Mouse (Mus musculus) thymus, postnatal 4 days (tissue): ENCODE data around the gene Gm8257.
"Not testable (repeated sequence)": the region's sequence is repeated elsewhere in the genome, so short reads cannot be mapped to it uniquely, and the experiment has no call there.

Source experiments
- DNase-seq: peaks from one replicate; pipeline ENCODE4 v3.0.0; 2021

The Gm8257 gene

DNA sequence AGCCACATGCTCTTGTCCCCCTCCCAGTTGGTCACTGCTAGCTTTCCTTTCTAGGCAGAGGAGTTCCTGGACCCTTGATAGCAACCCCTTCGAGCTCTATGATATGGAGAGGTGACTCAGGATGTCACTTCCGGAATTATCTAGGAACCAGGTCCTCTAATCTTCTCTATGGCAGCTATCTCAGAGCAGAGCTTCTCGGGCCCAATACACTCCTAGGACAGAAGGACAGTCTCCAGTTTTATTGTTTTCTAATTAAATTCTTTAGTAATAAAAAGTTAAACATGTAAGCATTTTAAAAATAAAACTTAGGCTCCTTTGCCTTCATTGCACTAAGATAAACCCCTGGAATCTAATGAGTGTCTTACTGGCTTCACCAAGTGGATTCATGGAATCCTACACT, at the start of gene Gm8257:
TSS of gene Gm8257 (minus strand) at position 101 of the 400 bp plus-strand sequence.
- not testable (repeated sequence) for DNase-seq

DNA sequence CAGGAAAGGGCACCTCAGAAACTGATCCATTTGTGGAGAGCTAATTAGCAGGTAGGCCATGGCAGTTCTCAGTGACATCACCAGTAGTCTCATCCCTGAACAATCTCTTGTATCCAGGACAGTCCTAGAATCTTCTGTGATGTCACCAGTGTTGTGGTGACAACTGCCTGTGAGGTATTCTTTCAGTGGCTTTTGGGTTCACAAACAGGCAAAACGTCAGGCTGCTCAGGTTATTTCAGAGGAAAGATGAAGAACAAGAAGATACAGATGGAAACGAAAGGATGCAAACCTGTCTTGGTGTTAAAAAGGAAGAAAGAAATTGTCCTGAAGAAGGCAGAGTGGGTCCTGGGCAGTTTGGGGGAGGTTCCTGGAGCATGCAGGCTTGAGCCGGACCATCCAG, 44.0 kb upstream of the Gm8257 start, which contains the start of gene Gm8267:
TSS of gene Gm8267 (minus strand) at position 101 of the 400 bp plus-strand sequence.
- no peak for DNase-seq

DNA sequence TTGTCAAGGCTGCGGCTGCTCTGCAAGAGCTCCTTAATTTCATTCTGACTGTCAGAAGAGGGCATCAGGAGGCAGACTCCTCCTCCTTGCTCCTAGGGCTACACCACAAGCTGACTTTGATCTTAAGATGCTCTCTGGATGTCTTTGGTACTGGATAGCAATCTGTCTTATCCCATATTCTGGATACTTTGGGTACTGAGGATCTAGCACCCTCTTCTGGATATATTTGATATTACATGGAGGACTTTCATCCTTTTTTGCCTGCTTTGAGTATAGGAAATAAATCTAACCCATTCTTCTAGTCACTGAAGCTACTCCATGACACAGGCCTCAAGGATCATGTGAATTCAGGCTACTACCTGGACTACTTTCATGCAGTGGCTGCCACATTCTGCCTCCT, 36.5 kb upstream of the Gm8257 start:
- not testable (repeated sequence) for DNase-seq

DNA sequence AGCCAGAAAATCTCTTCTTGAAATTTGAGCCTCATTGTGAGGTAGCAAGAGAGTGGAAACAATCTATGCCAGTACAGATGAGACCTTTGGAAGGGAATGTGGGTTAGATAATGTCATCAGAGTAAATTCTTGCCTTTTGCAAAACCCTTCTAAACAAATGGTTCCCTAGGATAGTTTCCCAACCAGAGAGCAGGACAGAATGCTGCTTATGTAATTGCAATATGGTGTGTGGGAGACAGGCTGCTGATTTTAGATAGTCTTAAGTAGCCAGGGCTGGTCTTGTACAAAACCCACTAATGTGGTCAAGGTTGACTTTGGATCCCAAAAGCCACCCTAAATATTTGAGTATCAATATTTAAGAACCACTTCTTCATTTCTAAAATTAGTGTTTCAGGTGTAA, 24.5 kb upstream of the Gm8257 start:
- DNase-seq: not testable (repeated sequence)

DNA sequence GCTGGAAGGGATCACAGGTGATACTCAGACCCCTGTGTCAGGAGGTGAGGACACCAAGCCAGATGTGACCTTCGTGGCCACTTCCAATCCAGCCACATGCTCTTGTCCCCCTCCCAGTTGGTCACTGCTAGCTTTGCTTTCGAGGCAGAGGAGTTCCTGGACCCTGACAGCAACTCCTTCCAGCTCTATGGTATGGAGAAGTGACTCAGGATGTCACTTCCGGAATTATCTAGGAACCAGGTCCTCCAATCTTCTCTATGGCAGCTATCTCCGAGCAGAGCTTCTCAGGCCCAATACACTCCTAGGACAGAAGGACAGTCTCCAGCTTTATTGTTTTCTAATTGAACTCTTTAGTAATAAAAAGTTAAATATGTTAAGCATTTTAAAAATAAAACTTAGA, 78.5 kb downstream of the Gm8257 start, which contains the start of gene Gm5624:
TSS of gene Gm5624 (minus strand) at position 202 of the 400 bp plus-strand sequence.
- DNase-seq: not testable (repeated sequence)
